Mouse (Mus musculus): ENCODE measurements at regions not wholly inside any gene's neighbourhood (a gene's known extent, or its start where the extent isn't known, plus 50 kb on each side); places are given as distances from the start of the nearest gene placed in this dataset.

- CTCF ChIA-PET = no interaction called here
Measured at GRCm38 (mm10) chr5:90706350-90706749, 52.8 kb upstream of the Cxcl5 start.

GRCm38 (mm10) chr5:90703653-90704052, 55.5 kb upstream of the Cxcl5 start:
- CTCF ChIA-PET = no interaction called here

DNA sequence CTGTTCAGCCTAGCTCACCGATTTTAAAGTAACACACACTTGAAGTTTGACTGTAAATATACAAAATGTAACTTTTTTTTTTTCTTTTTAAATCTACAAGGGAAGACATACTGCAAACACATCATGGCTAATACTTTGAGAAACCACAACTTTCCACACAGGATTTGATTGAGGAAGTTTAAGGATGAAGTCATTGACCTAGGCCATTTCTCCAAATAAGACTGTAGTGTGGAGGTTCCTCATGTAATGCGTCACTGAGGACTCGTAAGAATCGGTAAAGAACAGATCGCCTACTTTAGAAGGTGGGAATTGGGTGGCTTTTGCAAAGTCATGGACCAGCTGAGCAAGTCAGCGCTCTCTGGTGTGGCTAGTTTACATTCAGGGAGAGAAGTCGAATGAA, 59.0 kb upstream of the Cxcl5 start:
- CTCF ChIA-PET = interaction anchor here (0.7 kb wide), 1 partner anchor 1771 kb away, joined by 3 read pairs; no protein-coding TSS in a partner anchor

DNA sequence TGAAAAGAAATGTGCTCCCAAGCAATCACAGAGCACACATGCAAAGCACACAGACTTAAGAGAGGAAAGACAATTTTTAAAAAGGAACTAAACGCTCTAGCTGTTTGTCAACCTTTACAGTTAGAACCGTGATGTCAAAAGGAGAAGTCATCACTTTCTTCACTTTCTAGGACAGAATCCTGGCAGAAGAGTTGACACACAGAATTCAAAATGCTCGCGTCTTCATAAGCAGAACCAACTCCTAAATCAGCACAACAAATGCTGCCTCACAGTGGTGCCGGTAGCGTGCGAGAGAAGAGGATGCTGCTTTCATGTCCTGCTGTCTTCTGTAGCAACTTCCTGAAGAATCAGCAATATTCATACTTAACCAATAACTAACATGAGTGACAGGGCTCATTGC, 55.6 kb upstream of the Rassf6 start:
- CTCF ChIA-PET = no interaction called here

- CTCF ChIA-PET = no interaction called here
Measured at GRCm38 (mm10) chr5:90694431-90694830, 54.0 kb upstream of the Rassf6 start.

GRCm38 (mm10) chr5:90690746-90691145, 50.3 kb upstream of the Rassf6 start:
- CTCF ChIA-PET = no interaction called here
